ENCODE assay signal across 9 mouse cellular contexts in the genomic region with DNA sequence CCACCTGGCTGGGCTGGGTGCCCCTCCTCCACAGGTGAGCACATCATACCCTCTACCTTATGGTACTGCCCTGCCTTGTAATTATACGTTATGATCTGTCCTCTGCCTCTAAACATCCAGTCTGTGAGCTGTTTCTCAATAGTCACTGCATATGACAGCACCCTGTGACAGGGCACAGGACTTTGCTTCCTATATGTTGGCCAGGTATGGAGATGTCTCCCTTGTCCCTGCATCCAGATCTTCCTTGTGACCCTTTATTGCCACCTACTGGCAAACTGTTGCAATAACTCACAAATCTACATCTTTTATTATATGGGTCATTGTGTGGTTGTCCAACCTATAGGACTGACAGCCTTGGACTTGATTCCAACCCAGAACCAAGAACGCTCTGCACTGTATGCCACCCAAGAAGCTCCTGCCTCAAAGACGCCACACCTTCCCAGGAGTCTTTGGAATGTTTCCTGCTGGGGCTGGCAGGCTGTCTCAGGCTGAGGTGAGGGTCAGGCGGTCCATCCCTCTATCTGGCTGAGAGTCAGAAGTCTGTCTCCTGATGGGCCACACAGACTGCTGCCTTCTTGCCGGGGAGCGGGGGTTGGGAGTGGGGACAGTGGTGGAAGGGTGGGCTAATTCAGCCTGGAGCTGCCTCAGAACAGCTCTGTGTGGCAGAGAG. TPM values are rescaled to one million over a fixed set of nuclear protein-coding genes. Genes with fewer than 3 reads are reported as not detected.
DNase-seq lines count a peak whose midpoint lies in the region; ATAC-seq and TF ChIP-seq lines count a peak whose summit lies in the region.
"Had no signal": no experiment of that assay in that cellular context is flagged by ENCODE, and none has a peak within 500 bp of the region (broad histone marks: within the 10 kb centered on the region; RNA-seq: fewer than 3 reads in every experiment).

No protein-coding gene starts in this region.

- TF ChIP-seq POLR2A in heart, adult 2 months (IDR thresholded peaks at IDR 0.05; ENCODE audit: insufficient read depth, low read depth, low read length) = no peak
- TF ChIP-seq POLR2A in olfactory bulb, adult 2 months (IDR thresholded peaks at IDR 0.05; ENCODE audit: insufficient read depth, low read depth, low read length) = no peak

- 40% methylated on average over 6 of the region's 6 CpGs for WGBS in heart, adult 2 months
- 32% methylated on average over 6 of the region's 6 CpGs for WGBS in liver, embryonic 14.5 days (ENCODE audit: insufficient replicate concordance)
- WGBS in olfactory bulb, adult 2 months = 37% methylated on average over 6 of the region's 6 CpGs

- intact Hi-C loops in heart, adult 2 months (cut with DNase I) = loop anchor here (1.0 to 5.0 kb wide), 4 partner anchors 95 to 387 kb away; no protein-coding TSS in a partner anchor

- DNase-seq in 3134 (ENCODE audit: extremely low read depth, insufficient read length, low spot score) = peak; percentile 31
- DNase-seq in ES-CJ7 (ENCODE audit: low read depth, low spot score) = peak; percentile 64
- peak; percentile 85 for DNase-seq in cerebellum, adult 9-10 months
- no peak for DNase-seq in heart, adult 2 months
- peak; percentile 68 for DNase-seq in kidney, adult 9 months
- DNase-seq in liver, embryonic 14.5 days (ENCODE audit: low read depth in 3 of 3, low spot score in 3 of 3) = peak in 1 of 3 experiments; percentile 19
- DNase-seq in spleen, postnatal 10 days (ENCODE audit: low spot score in 2 of 2) = no peak

- no peak for ATAC-seq in liver, embryonic 14.5 days (ENCODE audit: insufficient read depth)

- no peaks in the 10 kb centered on the region for H3K4me1 ChIP-seq in heart, adult 2 months (ENCODE audit: control insufficient read depth, insufficient read depth, low read length)
- no peaks in the 10 kb centered on the region for H3K4me1 ChIP-seq in liver, embryonic 14.5 days (replicated peaks; ENCODE audit: control insufficient read depth in 2 of 2, insufficient read depth in 2 of 2, low read length in 1 of 2)
- peaks cover 7% of the 10 kb centered on the region for H3K4me1 ChIP-seq in olfactory bulb, adult 2 months (ENCODE audit: control insufficient read depth, insufficient read depth, low read length)

- no peaks in the 10 kb centered on the region for H3K27me3 ChIP-seq in heart, adult 2 months (ENCODE audit: control insufficient read depth, insufficient read depth, low read length)
- H3K27me3 ChIP-seq in liver, embryonic 14.5 days (ENCODE audit: control insufficient read depth, insufficient read depth, low read length) = no peaks in the 10 kb centered on the region

- H3K36me3 ChIP-seq in heart, adult 2 months (ENCODE audit: control insufficient read depth, insufficient read depth, low read length) = no peaks in the 10 kb centered on the region
- no peaks in the 10 kb centered on the region for H3K36me3 ChIP-seq in liver, embryonic 14.5 days (replicated peaks; ENCODE audit: control insufficient read depth, insufficient read depth, low read depth)
- H3K36me3 ChIP-seq: heart, embryonic 13.5 days had no signal

- no peak overlapping the region for H3K27ac ChIP-seq in heart, adult 2 months
- no peak overlapping the region for H3K27ac ChIP-seq in liver, embryonic 14.5 days
- H3K27ac ChIP-seq in olfactory bulb, adult 2 months (ENCODE audit: insufficient read depth, low read depth, low read length) = no peak overlapping the region
- H3K27ac ChIP-seq: heart, embryonic 13.5 days had no signal

- no peak overlapping the region for H3K4me2 ChIP-seq in liver, embryonic 14.5 days (ENCODE audit: low read depth)
- H3K4me2 ChIP-seq: heart, embryonic 13.5 days had no signal

- no peaks in the 10 kb centered on the region for H3K79me2 ChIP-seq in heart, adult 2 months (replicated peaks; ENCODE audit: control insufficient read depth, insufficient read depth, low read length)

- no peak for TF ChIP-seq EP300 in heart, adult 2 months (IDR thresholded peaks at IDR 0.05; ENCODE audit: insufficient read depth, low read depth, low read length)
- no peak for TF ChIP-seq EP300 in liver, embryonic 14.5 days (IDR thresholded peaks at IDR 0.05; ENCODE audit: low read depth)

- H3K4me3 ChIP-seq in heart, adult 2 months = no peak overlapping the region
- no peak overlapping the region for H3K4me3 ChIP-seq in liver, embryonic 14.5 days (ENCODE audit: insufficient read depth in 1 of 2, low read depth in 2 of 2, low read length in 2 of 2)
- H3K4me3 ChIP-seq in olfactory bulb, adult 2 months (ENCODE audit: insufficient read depth, low read depth, low read length) = no peak overlapping the region
- H3K4me3 ChIP-seq: heart, embryonic 13.5 days had no signal

- H3K9me3 ChIP-seq in liver, embryonic 14.5 days (ENCODE audit: control insufficient read depth, low read length) = no peaks in the 10 kb centered on the region
- H3K9me3 ChIP-seq: heart, embryonic 13.5 days had no signal

- peak; percentile 93 for TF ChIP-seq CTCF in heart, adult 2 months (IDR thresholded peaks at IDR 0.05)
- TF ChIP-seq CTCF in liver, embryonic 14.5 days (IDR thresholded peaks at IDR 0.05; ENCODE audit: low read depth) = peak; percentile 77
- peak; percentile 31; the same call in 1 of the 2 replicates for TF ChIP-seq CTCF in olfactory bulb, adult 2 months (IDR thresholded peaks at IDR 0.05; ENCODE audit: insufficient read depth, low read depth, low read length)

- no peak overlapping the region for H3K9ac ChIP-seq in heart, adult 2 months (ENCODE audit: low read depth, low read length)
- H3K9ac ChIP-seq in liver, embryonic 14.5 days (replicated peaks) = no peak overlapping the region
- H3K9ac ChIP-seq: heart, embryonic 13.5 days had no signal

RNA-seq across cellular contexts. Expression of a gene that starts 46.2 kb away (rescaled TPM):
- under 1 TPM; 0.31 to 0.75 TPM for total RNA-seq in heart, adult 2 months (2021)
- 0.29 and 0.41 TPM in 2 replicates for polyA plus RNA-seq in heart, adult 2 months (2012; rRNA removed)
- 0.10 and 0.11 TPM in 2 replicates for polyA plus RNA-seq in liver, embryonic 14.5 days (2012; rRNA removed)
- polyA plus RNA-seq in liver, embryonic 14.5 days (2014; fragmentation: Nextera tagmentation; extraction: Ambion mirVana) = 0.14 and 0.15 TPM in 2 replicates
- polyA plus RNA-seq in olfactory bulb, adult 2 months (2012; ENCODE audit: insufficient read depth, insufficient read length, low replicate concordance, missing spikeins) = not detected in 2 replicates

Comparison
In these comparisons a context has a peak if more than half of its experiments do, and no peak if none do; other contexts are left out.
1. DNase-seq: peak in 3134 (single experiment), ES-CJ7 (single experiment), cerebellum, adult 9-10 months (single experiment) and kidney, adult 9 months (single experiment); none in heart, adult 2 months (0 of 2) and spleen, postnatal 10 days (0 of 2).
2. CTCF ChIP-seq: peak in every context shown above with its lines; median percentile 93 in heart, adult 2 months; 77 in liver, embryonic 14.5 days; 31 in olfactory bulb, adult 2 months.